Mouse (Mus musculus): ENCODE data around the gene Kif18a. TPM values are rescaled to one million over a fixed set of nuclear protein-coding genes. Genes with fewer than 3 reads are reported as not detected.

Gene Kif18a
- total RNA-seq (2021): 1 to 10 TPM; 1.0 to 1.7 TPM

DNA sequence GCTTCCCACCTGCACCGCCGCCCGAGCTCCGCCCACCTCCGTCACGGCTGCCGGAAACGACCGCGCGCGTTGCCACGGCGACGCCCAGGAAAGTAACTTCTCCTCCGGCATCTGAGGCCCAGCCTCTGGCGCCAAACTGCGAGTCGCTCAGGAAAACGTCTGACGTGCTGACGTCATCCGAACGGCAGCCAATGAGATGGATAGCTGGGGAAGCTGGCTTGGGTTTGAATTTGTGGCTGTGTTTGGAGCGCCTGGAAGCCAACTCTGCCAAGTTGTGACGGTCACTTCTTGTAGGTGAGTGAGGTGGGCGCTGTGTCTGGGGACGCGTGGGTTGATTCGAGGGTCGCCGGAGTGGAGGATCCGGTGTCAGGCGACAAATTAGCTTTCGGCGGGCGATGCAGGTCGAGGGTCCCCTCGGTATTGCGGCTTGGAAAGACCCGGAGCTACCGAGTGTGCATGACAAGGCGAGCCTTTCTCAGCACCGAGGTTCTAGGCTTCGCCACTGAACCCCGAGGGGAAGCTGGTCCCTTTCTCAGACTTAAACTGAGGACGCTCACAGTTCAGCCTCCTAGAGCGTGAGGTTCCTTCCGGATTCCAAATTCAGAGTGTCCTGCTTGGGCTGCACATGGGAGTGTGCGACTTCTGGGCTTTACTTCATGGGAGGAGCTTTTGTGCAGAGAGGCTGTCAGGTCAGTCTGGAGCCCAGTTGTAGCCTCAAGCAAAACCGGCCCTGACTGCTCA is at the start of gene Kif18a, which contains the start of gene Mettl15:
Gene Kif18a (plus strand): TSS at position 139 of the 741 bp plus-strand sequence.
Gene Mettl15 (minus strand): TSS at position 149 of the 741 bp plus-strand sequence.
- peak; percentile 95 to 96 for DNase-seq (ENCODE audit: low spot score in 2 of 2)
- intact Hi-C loops (cut with DNase I): loop anchor here (5.0 kb wide), 2 partner anchors 397 to 412 kb away; no protein-coding TSS in a partner anchor

GRCm38 (mm10) chr2:109233876-109234275 is 46.7 kb upstream of the Kif18a start:
- DNase-seq (ENCODE audit: low spot score in 2 of 2): no peak
- intact Hi-C loops (cut with DNase I): no loop called here

DNA sequence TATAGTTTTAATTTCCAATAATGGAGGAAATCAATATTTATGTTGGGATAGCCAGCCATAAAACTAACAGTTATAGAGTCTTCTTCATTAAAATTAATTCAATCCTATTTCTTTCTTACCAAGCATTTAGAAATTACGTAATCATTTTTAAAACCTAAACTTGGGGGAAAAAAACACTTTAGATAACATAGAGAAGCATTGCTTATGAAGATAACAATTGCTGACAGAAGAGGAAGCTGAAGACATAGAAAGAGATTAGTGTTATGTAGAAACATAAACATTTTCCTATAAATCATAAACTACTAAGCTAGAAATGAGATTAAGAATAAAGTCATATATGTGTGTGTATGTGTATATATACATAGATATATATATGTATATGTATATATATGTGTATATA is 44.8 kb upstream of the Kif18a start:
- intact Hi-C loops (cut with DNase I): no loop called here
- DNase-seq (ENCODE audit: low spot score in 2 of 2): no peak

GRCm38 (mm10) chr2:109241947-109242346 is 38.6 kb upstream of the Kif18a start:
- intact Hi-C loops (cut with DNase I): no loop called here
- no peak for DNase-seq (ENCODE audit: low spot score in 2 of 2)

- no peak for DNase-seq (ENCODE audit: low spot score in 2 of 2)
- intact Hi-C loops (cut with DNase I): no loop called here
Observed at GRCm38 (mm10) chr2:109262779-109263178, 17.8 kb upstream of the Kif18a start.

DNA sequence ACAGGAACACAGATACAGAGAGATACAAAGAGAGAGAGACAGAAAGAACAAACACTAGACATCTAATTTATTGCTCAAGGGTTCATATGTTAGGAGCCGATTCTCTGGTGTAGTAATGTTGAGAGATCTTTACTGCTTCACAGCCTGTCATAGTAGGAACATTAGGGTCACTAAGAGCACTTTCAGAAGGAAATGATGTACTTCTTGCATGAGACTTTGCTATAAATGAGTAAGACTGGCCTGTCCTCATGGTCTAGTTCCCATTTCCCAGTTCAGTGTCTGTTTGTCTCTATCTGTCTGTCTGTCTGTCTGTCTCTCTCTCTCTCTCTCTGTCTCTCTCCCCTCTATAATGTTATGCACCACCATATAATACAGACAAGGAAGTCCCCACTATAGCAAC is 7.4 kb upstream of the Kif18a start:
- no peak for DNase-seq (ENCODE audit: low spot score in 2 of 2)
- intact Hi-C loops (cut with DNase I): loop anchor here (10.0 kb wide), 1 partner anchor 622 kb away; the partner anchor contains the start of gene Lin7c

GRCm38 (mm10) chr2:109277593-109277992 is 2.9 kb upstream of the Kif18a start:
- intact Hi-C loops (cut with DNase I): loop anchor here (10.0 kb wide), 1 partner anchor 617 kb away; the partner anchor contains the start of gene Lin7c
- DNase-seq (ENCODE audit: low spot score in 2 of 2): no peak

DNA sequence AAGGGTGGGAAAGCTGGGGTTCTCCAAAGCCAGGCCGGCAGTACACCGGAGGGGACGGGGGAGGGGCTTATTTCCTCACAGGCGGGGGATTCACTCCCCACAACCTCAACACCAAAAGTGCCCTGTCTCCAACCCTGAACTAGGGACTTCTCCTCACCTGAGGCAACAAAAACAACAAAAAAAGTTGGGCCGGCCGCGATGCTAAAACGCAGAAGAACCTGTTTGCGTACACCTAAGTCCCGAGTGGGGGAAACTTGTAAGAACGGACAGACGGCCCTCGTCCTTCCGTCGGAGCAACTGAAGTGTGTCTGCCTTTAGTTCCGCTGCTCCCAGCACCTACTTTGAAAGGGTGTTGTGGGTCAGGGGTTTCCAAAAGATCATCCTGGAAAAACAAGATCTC is 2.5 kb upstream of the Kif18a start:
- intact Hi-C loops (cut with DNase I): loop anchor here (10.0 kb wide), 1 partner anchor 617 kb away; the partner anchor contains the start of gene Lin7c
- DNase-seq (ENCODE audit: low spot score in 2 of 2): peak; percentile 28 to 31

- DNase-seq (ENCODE audit: low spot score in 2 of 2): no peak
- intact Hi-C loops (cut with DNase I): loop anchor here (5.0 kb wide), 2 partner anchors 397 to 412 kb away; no protein-coding TSS in a partner anchor
Observed at GRCm38 (mm10) chr2:109280272-109280599, 302 bp upstream of the Kif18a start.

- intact Hi-C loops (cut with DNase I): loop anchor here (5.0 kb wide), 2 partner anchors 396 to 411 kb away; no protein-coding TSS in a partner anchor
- DNase-seq (ENCODE audit: low spot score in 2 of 2): no peak
Observed at GRCm38 (mm10) chr2:109281341-109281690, 778 bp downstream of the Kif18a start.

DNA sequence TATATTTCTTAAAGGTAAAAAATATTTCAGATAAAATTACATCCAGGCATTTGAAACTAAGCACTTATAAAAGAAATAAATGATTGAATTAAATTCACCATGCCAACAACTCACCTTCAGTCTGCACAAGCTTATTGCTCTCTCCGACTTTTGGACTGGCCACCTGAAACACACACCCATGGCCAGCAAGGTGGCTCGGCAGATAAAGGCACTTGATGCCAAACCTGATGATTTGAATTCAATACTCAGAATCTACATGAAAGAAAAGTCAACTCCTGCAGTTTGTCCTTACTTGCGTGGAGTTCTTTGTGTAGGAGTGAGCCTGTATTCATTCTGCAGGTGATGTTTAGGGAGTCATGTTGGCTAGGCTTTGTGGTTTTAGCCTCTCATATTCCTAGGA is 3.6 kb downstream of the Kif18a start:
- intact Hi-C loops (cut with DNase I): loop anchor here (5.0 kb wide), 2 partner anchors 393 to 408 kb away; no protein-coding TSS in a partner anchor
- no peak for DNase-seq (ENCODE audit: low spot score in 2 of 2)

- no peak for DNase-seq (ENCODE audit: low spot score in 2 of 2)
- intact Hi-C loops (cut with DNase I): no loop called here
Observed at GRCm38 (mm10) chr2:109289327-109289726, 8.8 kb downstream of the Kif18a start.

DNA sequence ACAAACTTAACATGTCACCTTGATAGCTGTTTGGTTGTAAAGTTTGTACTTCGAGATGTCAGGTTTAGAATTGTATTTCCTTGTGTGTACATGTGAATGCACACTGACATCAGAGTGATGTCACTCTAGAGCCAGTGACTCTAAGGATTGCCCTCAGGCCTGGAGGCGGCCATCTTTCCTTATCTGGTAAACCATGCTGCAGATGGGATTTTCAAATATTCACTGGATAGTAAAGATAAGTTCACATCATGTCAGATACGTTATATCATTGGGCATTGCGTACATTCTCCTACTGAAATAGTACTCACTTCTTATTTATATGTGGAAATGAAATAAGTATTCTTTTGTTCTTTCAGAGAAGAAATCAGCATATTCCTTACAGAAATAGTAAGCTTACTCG is 15.7 kb downstream of the Kif18a start:
- intact Hi-C loops (cut with DNase I): no loop called here

DNA sequence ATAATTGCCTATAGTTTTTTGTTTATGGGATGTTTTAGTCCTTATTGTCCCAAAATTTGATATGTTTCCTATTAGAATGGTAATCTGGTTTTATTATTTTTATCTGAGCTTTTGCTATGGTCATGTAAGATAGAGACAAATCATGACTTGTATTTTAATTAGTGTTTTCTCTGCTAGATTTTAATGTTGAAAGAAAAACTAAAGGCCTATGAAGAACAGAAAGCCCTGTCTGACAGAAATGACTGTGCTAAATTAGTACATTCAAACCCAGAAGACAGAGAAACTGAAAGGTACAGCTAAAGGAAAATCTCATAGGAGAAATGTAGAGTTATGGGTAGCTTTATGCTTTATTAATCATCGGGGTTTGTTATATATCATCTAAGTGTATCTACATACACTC is 17.6 kb downstream of the Kif18a start:
- intact Hi-C loops (cut with DNase I): no loop called here
- no peak for DNase-seq (ENCODE audit: low spot score in 2 of 2)

More for the DNA sequence above, 15.7 kb downstream of the Kif18a start:
- no peak for DNase-seq (ENCODE audit: low spot score in 2 of 2)

GRCm38 (mm10) chr2:109302234-109302633 is 21.7 kb downstream of the Kif18a start:
- no peak for DNase-seq (ENCODE audit: low spot score in 2 of 2)
- intact Hi-C loops (cut with DNase I): no loop called here

DNA sequence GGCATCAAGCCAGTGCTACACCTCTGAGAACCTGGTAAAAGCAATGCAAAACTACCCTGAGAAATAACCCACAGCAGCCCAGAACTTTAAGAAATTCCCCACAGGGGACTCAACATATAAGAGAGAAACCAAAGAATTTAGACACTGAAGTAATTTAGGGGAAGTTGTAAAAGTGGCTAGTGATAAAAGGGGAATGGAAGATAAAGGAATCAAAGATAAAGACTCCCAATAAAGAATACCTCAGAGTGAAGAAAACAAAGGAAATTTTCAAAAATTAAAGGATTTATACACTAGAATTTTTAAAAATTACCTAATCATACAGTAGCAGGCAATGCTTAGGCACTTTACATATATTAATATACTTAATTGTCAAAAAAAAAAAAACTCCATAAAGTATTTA is 23.1 kb downstream of the Kif18a start:
- DNase-seq (ENCODE audit: low spot score in 2 of 2): no peak
- intact Hi-C loops (cut with DNase I): no loop called here

- intact Hi-C loops (cut with DNase I): no loop called here
- no peak for DNase-seq (ENCODE audit: low spot score in 2 of 2)
Observed at GRCm38 (mm10) chr2:109311369-109311768, 30.8 kb downstream of the Kif18a start.

- DNase-seq (ENCODE audit: low spot score in 2 of 2): no peak
- intact Hi-C loops (cut with DNase I): no loop called here
Observed at GRCm38 (mm10) chr2:109331807-109332206, 51.3 kb downstream of the Kif18a start.

- intact Hi-C loops (cut with DNase I): no loop called here
- no peak for DNase-seq (ENCODE audit: low spot score in 2 of 2)
Observed at GRCm38 (mm10) chr2:109334237-109334636, 53.7 kb downstream of the Kif18a start.

GRCm38 (mm10) chr2:109335765-109336164 is 55.2 kb downstream of the Kif18a start:
- intact Hi-C loops (cut with DNase I): no loop called here
- DNase-seq (ENCODE audit: low spot score in 2 of 2): no peak

- DNase-seq (ENCODE audit: low spot score in 2 of 2): no peak
- intact Hi-C loops (cut with DNase I): no loop called here
Observed at GRCm38 (mm10) chr2:109345386-109345785, 64.8 kb downstream of the Kif18a start.
